Mouse (Mus musculus) G1E (cell line): ENCODE measurements around the gene Omt2b. TPM values are rescaled to one million over a fixed set of nuclear protein-coding genes. Genes with fewer than 3 reads are reported as not detected.
A peak's percentile ranks its signal among the peaks of the same experiment; 100 is the strongest.
"Not testable (repeated sequence)": the region's sequence is repeated elsewhere in the genome, so short reads cannot be mapped to it uniquely, and the experiment has no call there.

Experiments used
- ATAC-seq: 2 replicates; pipeline ENCODE4 v1.8.0; 2016; ENCODE audit warnings: mild to moderate bottlenecking; ENCODE audit not compliant: insufficient number of reproducible peaks, poor library complexity, low FRiP score, severe bottlenecking; ENCODE audit errors: extremely low read depth
- DNase-seq: peaks from one replicate; pipeline ENCODE4 v3.0.0; 2012; ENCODE audit warnings: low spot score
- H3K27me3 ChIP-seq: 2 replicates; pipeline ENCODE4 v1.6.1; 2012; ENCODE audit warnings: mild to moderate bottlenecking, low read length, inconsistent platforms; ENCODE audit not compliant: insufficient read depth
- H3K36me3 ChIP-seq: replicated peaks from 2 replicates; pipeline ENCODE3; 2012; ENCODE audit warnings: mild to moderate bottlenecking, inconsistent platforms
- H3K4me1 ChIP-seq: 2 replicates; pipeline ENCODE4 v1.6.1; 2012; ENCODE audit warnings: low read depth, low read length, inconsistent platforms, mixed read lengths; ENCODE audit not compliant: insufficient read depth
- H3K4me3 ChIP-seq: 2 replicates; pipeline ENCODE4 v1.5.1; 2012; ENCODE audit warnings: low read depth, mild to moderate bottlenecking, inconsistent platforms, low read length, moderate library complexity, mixed read lengths
- H3K9me3 ChIP-seq: replicated peaks from 2 replicates; pipeline ENCODE4 v1.6.1; 2012; ENCODE audit warnings: inconsistent platforms
- CTCF ChIP-seq: IDR thresholded peaks from 2 replicates; pipeline ENCODE4 v1.5.1; 2012; ENCODE audit warnings: low read depth, low read length, inconsistent platforms, mixed read lengths
- GATA1 ChIP-seq: IDR thresholded peaks from 2 replicates; pipeline ENCODE4 v1.6.1; 2012; ENCODE audit warnings: borderline replicate concordance, low read length, inconsistent platforms, mixed read lengths
- GATA2 ChIP-seq: IDR thresholded peaks from 2 replicates; pipeline ENCODE4 v1.6.1; 2012; ENCODE audit warnings: low read depth, low read length, inconsistent platforms, borderline replicate concordance
- POLR2AphosphoS5 ChIP-seq: IDR thresholded peaks from 2 replicates; pipeline ENCODE4 v1.6.1; 2012; ENCODE audit warnings: low read depth, low read length, inconsistent platforms; ENCODE audit not compliant: insufficient replicate concordance
- TAL1 ChIP-seq: conservative IDR thresholded peaks from 2 replicates; pipeline ENCODE4 v1.6.1; 2012; ENCODE audit warnings: low read depth, low read length, inconsistent platforms, mixed read lengths
- polyA plus RNA-seq: library from polyadenylated mRNA; stranded (reverse); fragments of >175 nt; gene quantifications from 2 replicates; pipeline ENCODE4 v1.2.3, GENCODE M21; 2012
- total RNA-seq, 2 experiments: library from RNA; stranded (forward) in 1 of 2; stranded (reverse) in 1 of 2; fragments of 200-1000 nt in 1 of 2; fragments of >200 nt in 1 of 2; fragmentation: Nextera tagmentation in 1 of 2; gene quantifications; 2 replicates each; pipeline ENCODE4 v1.2.3; 2014 to 2017

Gene Omt2b
- total and polyA plus RNA-seq, 3 experiments, result 0.04 TPM; not detected in 2

GRCm38 (mm10) chr9:78314696-78315095 is 12.7 kb upstream of the Omt2b start, which contains the start of gene Omt2a:
Gene Omt2a (minus strand): TSS chr9:78314796.
- Histone ChIP-seq H3K27me3 (no peaks in the 10 kb centered on the region), H3K4me3 (no peak within 1 kb of the TSS), H3K36me3 (no peaks in the 10 kb centered on the region), H3K4me1 (no peaks in the 10 kb centered on the region), H3K9me3 (no peaks in the 10 kb centered on the region)
- DNase-seq (no peak), ATAC-seq (no peak)
- TF ChIP-seq GATA1, result no peak
- no peak for TF ChIP-seq TAL1
- TF ChIP-seq POLR2AphosphoS5, result no peak
- TF ChIP-seq GATA2, result no peak
- TF ChIP-seq CTCF, result no peak

GRCm38 (mm10) chr9:78319499-78319898 is 7.9 kb upstream of the Omt2b start:
- TF ChIP-seq GATA2 (no peak), TAL1 (no peak), CTCF (no peak), POLR2AphosphoS5 (no peak), GATA1 (no peak)
- no peaks in the 10 kb centered on the region for H3K36me3 ChIP-seq
- H3K27me3 ChIP-seq, result no peaks in the 10 kb centered on the region
- no peak overlapping the region for H3K4me3 ChIP-seq
- ATAC-seq (no peak), DNase-seq (no peak)
- H3K4me1 ChIP-seq, result no peaks in the 10 kb centered on the region
- H3K9me3 ChIP-seq, result no peaks in the 10 kb centered on the region

GRCm38 (mm10) chr9:78337050-78337449 is 9.7 kb downstream of the Omt2b start:
- not testable (repeated sequence) for H3K4me1 ChIP-seq, H3K36me3 ChIP-seq, H3K4me3 ChIP-seq, DNase-seq, ATAC-seq, H3K27me3 ChIP-seq, H3K9me3 ChIP-seq

GRCm38 (mm10) chr9:78340324-78340723 is 12.9 kb downstream of the Omt2b start:
- DNase-seq, result peak; percentile 4
- not testable (repeated sequence) for H3K27me3 ChIP-seq, H3K4me1 ChIP-seq, H3K4me3 ChIP-seq, ATAC-seq, H3K36me3 ChIP-seq, H3K9me3 ChIP-seq
- TF ChIP-seq CTCF, result peak; percentile 76

- H3K9me3 ChIP-seq, H3K27me3 ChIP-seq, ATAC-seq, H3K4me1 ChIP-seq, H3K36me3 ChIP-seq, H3K4me3 ChIP-seq, DNase-seq: not testable (repeated sequence)
These were observed 15.1 kb downstream of the Omt2b start for GRCm38 (mm10) chr9:78342494-78342893.

DNA sequence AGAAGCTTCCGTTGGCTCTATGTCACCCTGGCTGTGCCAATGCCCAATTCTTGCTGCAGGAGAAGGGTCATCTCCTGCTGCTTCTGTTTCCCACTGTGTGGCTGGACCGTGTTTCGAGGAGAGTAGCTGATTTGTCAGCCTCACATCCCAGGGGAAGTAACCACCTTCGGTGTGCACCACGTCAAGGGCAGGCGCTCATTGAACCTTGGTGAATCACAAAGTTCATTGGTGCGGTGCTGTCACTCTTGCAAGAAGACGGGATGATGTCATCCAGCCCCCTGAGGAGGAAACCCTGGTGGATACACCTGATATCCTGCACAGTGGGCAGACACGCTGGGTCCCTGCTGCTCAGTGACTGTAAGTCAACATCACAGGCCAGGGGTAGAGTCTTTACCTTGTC is 15.7 kb downstream of the Omt2b start:
- not testable (repeated sequence) for ATAC-seq, H3K27me3 ChIP-seq, H3K4me1 ChIP-seq, DNase-seq, H3K36me3 ChIP-seq, H3K4me3 ChIP-seq, H3K9me3 ChIP-seq

GRCm38 (mm10) chr9:78345235-78345634 is 17.8 kb downstream of the Omt2b start:
- not testable (repeated sequence) for H3K4me1 ChIP-seq, H3K36me3 ChIP-seq, ATAC-seq, H3K4me3 ChIP-seq, H3K9me3 ChIP-seq, H3K27me3 ChIP-seq, DNase-seq

GRCm38 (mm10) chr9:78347004-78347403 is 19.6 kb downstream of the Omt2b start:
- Histone ChIP-seq H3K36me3 (no peaks in the 10 kb centered on the region), H3K4me1 (no peaks in the 10 kb centered on the region), H3K4me3 (no peak overlapping the region), H3K27me3 (peaks cover 5% of the 10 kb centered on the region), H3K9me3 (no peaks in the 10 kb centered on the region)
- ATAC-seq (no peak), DNase-seq (no peak)
- TF ChIP-seq GATA2, result no peak
- TF ChIP-seq GATA1, result no peak
- no peak for TF ChIP-seq TAL1
- TF ChIP-seq CTCF, result no peak
- TF ChIP-seq POLR2AphosphoS5, result no peak

- H3K27me3 ChIP-seq, DNase-seq, H3K4me1 ChIP-seq, H3K36me3 ChIP-seq, H3K9me3 ChIP-seq, H3K4me3 ChIP-seq, ATAC-seq: not testable (repeated sequence)
These were observed 21.0 kb downstream of the Omt2b start for GRCm38 (mm10) chr9:78348206-78349004.

- ATAC-seq, H3K4me3 ChIP-seq: not testable (repeated sequence)
These were observed 21.8 kb downstream of the Omt2b start for GRCm38 (mm10) chr9:78349141-78349540.

DNA sequence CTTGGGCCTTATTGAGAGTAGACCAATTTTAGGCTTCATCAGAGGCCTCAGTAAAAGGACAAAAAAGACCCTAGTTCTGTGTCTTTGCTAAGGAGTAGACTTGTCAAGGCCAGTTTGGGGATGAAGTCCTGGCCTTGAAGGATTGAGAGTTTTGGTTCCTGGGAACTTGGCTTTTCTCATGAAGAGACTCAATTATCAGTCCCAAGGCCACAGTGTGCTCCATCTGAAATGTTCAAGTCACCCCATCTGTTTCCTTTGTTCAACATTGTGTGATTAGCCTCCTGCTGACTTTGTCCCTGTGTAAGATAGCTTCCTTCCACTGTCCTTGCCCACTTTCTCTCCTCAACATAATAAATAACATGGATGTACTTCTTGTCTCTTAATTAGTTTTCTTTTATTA is 22.6 kb downstream of the Omt2b start:
- H3K4me1 ChIP-seq, H3K4me3 ChIP-seq, H3K36me3 ChIP-seq, H3K9me3 ChIP-seq, ATAC-seq, DNase-seq: not testable (repeated sequence)
- peaks cover 11% of the 10 kb centered on the region for H3K27me3 ChIP-seq

More at GRCm38 (mm10) chr9:78349141-78349540, 21.8 kb downstream of the Omt2b start:
- not testable (repeated sequence) for H3K36me3 ChIP-seq, H3K9me3 ChIP-seq, DNase-seq, H3K4me1 ChIP-seq
- peaks cover 11% of the 10 kb centered on the region for H3K27me3 ChIP-seq
